Mouse (Mus musculus): ENCODE data around the gene Upk1a. TPM values are rescaled to one million over a fixed set of nuclear protein-coding genes. Genes with fewer than 3 reads are reported as not detected.

The Upk1a gene
- 1 to 10 TPM in 12 of 26 experiments, under 1 TPM in 9, not detected in 5; 0.45 to 2.6 (median 1.2) TPM for total RNA-seq (2018; cell fraction: chromatin; rRNA removed)
- under 1 TPM in 14 of 26 experiments, not detected in 12; 0.07 to 0.27 (median 0.14) TPM for total RNA-seq (2018; cell fraction: cytosol; rRNA removed)
- total RNA-seq (2018; cell fraction: nucleus; rRNA removed), result 1 to 10 TPM in 6 of 26 experiments, under 1 TPM in 16, not detected in 4; 0.36 to 1.8 (median 0.78) TPM
- polyA plus RNA-seq (2018), result 0.46 TPM in 1 of 3 replicates, not detected in the others

GRCm38 (mm10) chr7:30612654-30613402 lies at the start of gene Upk1a:
Gene Upk1a, minus strand, starts transcription at chr7:30612847.
- Histone ChIP-seq H3K36me3 (ENCODE audit: inconsistent target) (peaks cover 20% of the 10 kb centered on the region), H3K4me3 (ENCODE audit: inconsistent target) (no peak within 1 kb of the TSS)
- WGBS (ENCODE audit: missing documents), result 92% methylated on average over 4 of the region's 8 CpGs

DNA sequence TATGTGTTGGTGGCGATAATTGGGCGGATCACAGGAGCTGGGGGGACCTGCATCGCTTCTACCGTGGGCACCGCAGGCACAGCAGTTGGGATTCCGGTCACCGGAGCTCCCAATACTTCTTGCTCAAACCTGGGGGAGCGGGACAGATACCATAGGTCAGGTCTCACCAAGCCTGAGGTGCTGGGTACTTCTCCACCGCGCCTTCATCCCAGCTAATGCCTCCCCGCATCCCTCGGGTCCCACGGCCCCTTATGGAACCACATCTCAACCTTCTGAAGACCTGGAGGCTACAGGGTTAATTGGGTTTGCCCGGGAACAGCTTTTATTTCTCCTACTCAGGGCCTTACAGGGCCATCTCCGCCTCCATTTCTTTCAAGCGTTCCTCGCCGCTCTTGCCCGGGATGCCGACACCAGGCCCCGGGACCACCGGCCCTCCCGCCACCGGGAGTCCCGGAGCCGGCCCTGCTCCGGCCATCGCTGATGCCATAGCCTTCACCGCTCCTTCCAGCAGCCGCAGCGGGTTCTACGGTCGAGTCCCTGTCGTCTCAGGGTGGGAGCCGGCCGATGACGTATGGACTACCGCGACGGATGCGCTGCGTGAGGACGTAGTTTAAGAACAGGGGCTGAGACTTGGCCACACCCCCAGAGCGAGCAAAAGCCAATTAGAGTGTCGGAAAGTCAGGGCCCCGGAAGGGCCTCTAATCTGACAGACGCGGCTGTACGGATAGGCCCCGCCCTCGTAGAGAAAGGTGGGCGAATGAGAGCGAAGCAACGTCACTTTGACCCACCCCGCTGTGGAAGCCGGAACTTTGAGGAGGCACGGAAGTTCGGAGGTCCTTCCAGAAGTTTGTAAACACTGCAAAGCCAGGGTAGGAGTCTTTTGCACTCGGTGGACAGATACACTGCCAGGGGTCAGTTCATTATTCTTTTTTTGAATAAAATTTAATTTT lies 37.2 kb upstream of the Upk1a start, which contains the start of gene Rbm42:
TSS of gene Rbm42 (minus strand) at position 727 of the 950 bp plus-strand sequence.
- Histone ChIP-seq H3K27ac (peak within 1 kb of the TSS; percentile 27; the same call in 1 of the 2 replicates), H3K79me2 (ENCODE audit: inconsistent target) (peaks cover 19% of the 10 kb centered on the region), H3K36me3 (ENCODE audit: inconsistent target) (peaks cover 35% of the 10 kb centered on the region), H3K4me3 (ENCODE audit: inconsistent target) (peak within 1 kb of the TSS; percentile 95)
- WGBS (ENCODE audit: missing documents), result 2% methylated on average over 58 of the region's 59 CpGs

More at GRCm38 (mm10) chr7:30612654-30613402, at the start of gene Upk1a:
- Histone ChIP-seq H3K27ac (no peak within 1 kb of the TSS), H3K79me2 (ENCODE audit: inconsistent target) (no peaks in the 10 kb centered on the region)

GRCm38 (mm10) chr7:30639083-30639482 lies 26.4 kb upstream of the Upk1a start:
- WGBS (ENCODE audit: missing documents), result 51% methylated on average over 4 of the region's 4 CpGs
- H3K27ac ChIP-seq, result no peak overlapping the region
- no peaks in the 10 kb centered on the region for H3K79me2 ChIP-seq (ENCODE audit: inconsistent target)
- no peak overlapping the region for H3K4me3 ChIP-seq (ENCODE audit: inconsistent target)
- H3K36me3 ChIP-seq (ENCODE audit: inconsistent target), result peaks cover 35% of the 10 kb centered on the region

- WGBS (ENCODE audit: missing documents), result 37% methylated on average over 11 of the region's 11 CpGs
- peaks cover 8% of the 10 kb centered on the region for H3K36me3 ChIP-seq (ENCODE audit: inconsistent target)
- H3K27ac ChIP-seq, result no peak overlapping the region
- H3K79me2 ChIP-seq (ENCODE audit: inconsistent target), result no peaks in the 10 kb centered on the region
- H3K4me3 ChIP-seq (ENCODE audit: inconsistent target), result no peak overlapping the region
Measured at GRCm38 (mm10) chr7:30636395-30636794, 23.7 kb upstream of the Upk1a start.

DNA sequence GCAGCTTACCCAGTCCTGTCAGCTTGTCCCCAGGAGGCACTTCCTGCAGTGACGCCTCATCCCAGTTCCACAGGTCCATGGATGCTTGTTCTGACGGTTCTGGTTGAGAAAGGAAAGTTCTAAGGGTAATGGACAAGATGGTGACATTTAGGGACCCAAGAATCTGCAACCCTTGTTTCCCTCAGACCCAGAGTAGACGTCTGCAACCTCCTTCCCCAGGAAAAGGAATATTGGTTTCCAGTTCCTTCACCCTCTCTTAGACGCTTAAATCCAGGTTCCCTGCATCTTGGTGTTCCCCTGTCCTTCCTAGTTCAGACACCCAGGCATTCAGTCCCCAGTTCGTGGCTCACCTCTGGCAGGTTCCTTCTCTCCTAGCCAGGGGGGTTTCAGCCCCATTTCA lies 23.1 kb upstream of the Upk1a start, which contains the start of gene Etv2:
TSS of gene Etv2 (minus strand) at position 101 of the 400 bp plus-strand sequence.
- H3K79me2 ChIP-seq (ENCODE audit: inconsistent target), result no peaks in the 10 kb centered on the region
- no peak within 1 kb of the TSS for H3K4me3 ChIP-seq (ENCODE audit: inconsistent target)
- 9% methylated on average over 5 of the region's 5 CpGs for WGBS (ENCODE audit: missing documents)
- peaks cover 2% of the 10 kb centered on the region; the same call in 1 of the 2 replicates for H3K36me3 ChIP-seq (ENCODE audit: inconsistent target)
- no peak within 1 kb of the TSS for H3K27ac ChIP-seq

DNA sequence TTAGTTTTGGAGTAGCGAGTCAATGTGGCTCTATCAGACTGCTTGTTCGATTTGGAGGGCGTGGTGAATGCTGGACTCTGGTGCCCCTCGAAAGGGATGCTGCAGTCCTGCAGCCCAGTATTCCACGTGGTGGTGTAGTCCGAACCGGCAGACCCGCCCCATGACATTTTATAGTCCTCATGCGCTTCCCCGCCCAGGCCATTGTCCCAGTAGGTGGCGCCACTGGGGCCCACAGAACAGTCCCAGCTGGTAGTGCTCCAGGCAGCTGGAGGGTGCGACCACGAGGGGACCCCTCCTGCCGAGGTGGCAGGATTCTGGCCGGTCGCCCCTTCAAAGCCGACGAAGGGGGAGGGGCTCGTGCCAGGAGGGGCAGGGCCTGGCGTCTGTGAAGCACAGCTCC lies 22.0 kb upstream of the Upk1a start:
- 5% methylated on average over 20 of the region's 20 CpGs for WGBS (ENCODE audit: missing documents)
- Histone ChIP-seq H3K79me2 (ENCODE audit: inconsistent target) (no peaks in the 10 kb centered on the region), H3K4me3 (ENCODE audit: inconsistent target) (no peak overlapping the region)

GRCm38 (mm10) chr7:30633762-30634412 lies 21.2 kb upstream of the Upk1a start:
- Histone ChIP-seq H3K27ac (no peak overlapping the region), H3K79me2 (ENCODE audit: inconsistent target) (no peaks in the 10 kb centered on the region), H3K4me3 (ENCODE audit: inconsistent target) (no peak overlapping the region), H3K36me3 (ENCODE audit: inconsistent target) (no peaks in the 10 kb centered on the region)
- 6% methylated on average over 27 of the region's 27 CpGs for WGBS (ENCODE audit: missing documents)

More for the DNA sequence above, 22.0 kb upstream of the Upk1a start:
- Histone ChIP-seq H3K36me3 (ENCODE audit: inconsistent target) (no peaks in the 10 kb centered on the region), H3K27ac (no peak overlapping the region)

DNA sequence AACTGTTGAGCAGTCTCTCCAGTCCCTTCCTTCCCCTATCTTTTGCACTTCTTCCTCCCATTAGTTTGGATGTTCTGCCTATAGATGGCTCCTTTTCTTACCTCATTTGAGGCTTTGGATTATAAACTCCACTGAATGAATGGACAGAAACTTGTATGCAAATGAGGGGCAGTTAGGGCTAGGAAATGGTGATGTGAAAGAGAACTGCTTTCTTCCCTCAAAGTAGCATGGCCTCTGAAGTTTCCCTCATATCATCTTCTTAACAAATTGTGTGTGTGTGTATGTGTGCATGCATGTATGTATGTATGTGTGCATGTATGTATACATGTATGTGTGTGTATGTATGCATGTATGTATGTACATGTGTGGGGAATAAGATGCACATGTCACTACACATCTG lies 16.4 kb upstream of the Upk1a start:
- no peak overlapping the region for H3K27ac ChIP-seq
- H3K4me3 ChIP-seq (ENCODE audit: inconsistent target), result no peak overlapping the region
- H3K79me2 ChIP-seq (ENCODE audit: inconsistent target), result peaks cover 20% of the 10 kb centered on the region
- H3K36me3 ChIP-seq (ENCODE audit: inconsistent target), result no peaks in the 10 kb centered on the region

DNA sequence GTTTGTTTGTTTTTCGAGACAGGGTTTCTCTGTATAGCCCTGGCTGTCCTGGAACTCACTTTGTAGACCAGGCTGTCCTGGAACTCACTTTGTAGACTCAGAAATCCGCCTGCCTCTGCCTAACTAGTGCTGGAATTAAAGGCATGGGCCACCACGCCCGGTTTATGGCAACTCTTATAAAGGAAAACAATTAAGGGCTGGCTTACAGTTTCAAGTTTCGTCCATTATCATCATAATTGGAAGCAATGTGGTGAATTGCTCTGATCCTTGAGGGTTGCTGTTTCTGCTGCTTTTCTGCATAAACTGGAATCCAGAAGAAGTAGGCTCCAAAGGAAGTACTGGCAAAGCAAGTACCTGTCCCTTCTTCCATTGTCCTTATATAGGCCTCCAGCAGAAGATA lies 14.0 kb upstream of the Upk1a start:
- H3K79me2 ChIP-seq (ENCODE audit: inconsistent target), result peaks cover 43% of the 10 kb centered on the region
- H3K27ac ChIP-seq, result no peak overlapping the region
- WGBS (ENCODE audit: missing documents), result 95% methylated on average over 5 of the region's 5 CpGs
- no peak overlapping the region for H3K4me3 ChIP-seq (ENCODE audit: inconsistent target)
- H3K36me3 ChIP-seq (ENCODE audit: inconsistent target), result peaks cover 23% of the 10 kb centered on the region; the same call in 1 of the 2 replicates

DNA sequence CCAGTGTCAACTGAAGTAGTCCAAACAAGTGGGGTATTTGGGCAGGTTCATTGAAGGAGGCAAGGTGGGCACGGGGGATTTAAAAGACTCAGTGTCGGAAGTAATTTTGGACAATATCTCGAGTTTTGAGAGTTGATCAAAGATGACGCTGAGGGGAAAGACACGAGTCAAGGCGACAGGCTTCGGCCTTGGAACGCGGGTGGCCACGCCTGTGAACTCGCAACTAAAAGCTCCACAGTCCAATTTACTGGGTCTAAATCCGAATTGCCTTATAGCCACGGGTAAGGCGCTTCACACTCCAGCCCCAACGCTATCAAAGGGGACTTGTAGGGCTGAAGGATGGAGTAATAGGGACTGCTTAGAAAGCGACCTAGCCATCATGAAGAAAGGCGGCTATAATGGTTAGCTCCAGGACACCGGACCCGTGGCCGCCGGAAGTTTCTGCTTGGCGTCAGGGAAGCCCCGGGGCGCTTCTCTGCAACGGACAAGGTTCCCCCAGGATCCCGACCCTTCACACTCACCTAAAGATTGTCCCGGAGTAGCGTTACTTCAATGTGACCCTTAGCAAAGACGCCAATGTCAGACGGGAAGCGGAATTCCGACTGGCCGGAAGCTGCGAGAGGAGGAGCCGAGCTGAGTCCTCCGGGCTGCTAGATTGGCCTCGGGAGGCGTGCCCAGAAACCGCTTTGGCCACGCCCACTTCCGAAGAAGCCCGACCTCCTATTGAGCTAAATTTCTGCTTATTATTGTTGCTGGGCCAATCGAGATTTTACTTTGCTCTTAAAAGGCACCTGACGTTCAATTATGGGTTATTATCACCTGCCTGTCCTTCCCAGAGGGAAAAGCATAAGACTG lies 13.1 kb upstream of the Upk1a start, which contains the start of gene Cox6b1:
TSS of gene Cox6b1 (minus strand) at position 622 of the 855 bp plus-strand sequence.
- Histone ChIP-seq H3K4me3 (ENCODE audit: inconsistent target) (peak within 1 kb of the TSS; percentile 99), H3K36me3 (ENCODE audit: inconsistent target) (peaks cover 27% of the 10 kb centered on the region; the same call in 1 of the 2 replicates), H3K27ac (peak within 1 kb of the TSS; percentile 69), H3K79me2 (ENCODE audit: inconsistent target) (peaks cover 52% of the 10 kb centered on the region)
- 3% methylated on average over 44 of the region's 44 CpGs for WGBS (ENCODE audit: missing documents)

DNA sequence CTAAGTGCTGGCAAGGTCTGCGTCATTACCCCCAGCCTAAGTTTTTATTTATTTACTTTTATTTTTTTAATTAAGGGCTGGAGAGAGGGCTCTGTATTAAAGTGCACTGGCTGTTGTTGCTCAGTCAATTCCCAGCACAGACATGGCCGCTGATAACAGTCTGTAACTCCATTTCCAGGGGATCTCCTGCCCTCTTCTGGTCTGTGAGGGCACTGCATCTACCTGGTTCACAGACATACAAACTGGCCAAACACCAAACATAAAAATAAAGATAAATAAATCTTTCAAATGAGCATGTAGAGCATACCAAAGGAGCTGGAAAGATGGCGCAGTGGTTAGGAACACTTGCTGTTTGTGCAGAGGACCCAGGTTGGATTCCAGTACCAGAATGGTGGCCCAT lies 6.6 kb upstream of the Upk1a start:
- Histone ChIP-seq H3K36me3 (ENCODE audit: inconsistent target) (peaks cover 65% of the 10 kb centered on the region), H3K4me3 (ENCODE audit: inconsistent target) (no peak overlapping the region), H3K79me2 (ENCODE audit: inconsistent target) (peaks cover 47% of the 10 kb centered on the region), H3K27ac (no peak overlapping the region)
- WGBS (ENCODE audit: missing documents), result 88% methylated on average over 3 of the region's 3 CpGs

DNA sequence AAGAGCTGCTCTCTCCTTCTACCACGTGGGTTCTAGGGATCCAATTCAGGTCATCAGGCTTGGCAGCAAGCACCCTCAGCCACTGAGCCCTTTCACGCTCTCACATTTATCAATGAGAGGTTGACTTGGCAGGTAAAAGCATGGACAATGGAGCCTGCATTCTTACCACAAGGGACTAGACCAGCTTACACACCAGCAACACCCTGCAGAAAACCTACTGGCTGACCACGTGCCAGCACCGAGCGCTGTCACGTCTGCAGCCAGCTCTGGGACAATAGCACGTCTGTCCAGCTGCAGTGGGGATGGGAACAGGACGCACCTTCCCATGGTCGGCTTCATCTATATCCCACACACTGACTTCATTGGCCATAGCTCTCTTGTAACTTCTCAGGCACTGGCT lies 6.0 kb upstream of the Upk1a start:
- H3K36me3 ChIP-seq (ENCODE audit: inconsistent target), result peaks cover 62% of the 10 kb centered on the region
- no peak overlapping the region for H3K27ac ChIP-seq
- no peak overlapping the region for H3K4me3 ChIP-seq (ENCODE audit: inconsistent target)
- 96% methylated on average over 9 of the region's 9 CpGs for WGBS (ENCODE audit: missing documents)
- peaks cover 42% of the 10 kb centered on the region for H3K79me2 ChIP-seq (ENCODE audit: inconsistent target)

Measured in macrophage (primary cell).